Mouse (Mus musculus): Measurements from ENCODE around the gene Lhx2.

GRCm38 (mm10) chr2:38353008-38353379 is 13.9 kb downstream of the Lhx2 start:
- no peak for TF ChIP-seq CTCF (IDR thresholded peaks at IDR 0.05; ENCODE audit: extremely low read depth, insufficient read depth, low read length)
- no peak for TF ChIP-seq POLR2A (IDR thresholded peaks at IDR 0.05; ENCODE audit: extremely low read depth, insufficient read depth, low read length)
